Comparison of ENCODE assay signal across 10 mouse cellular contexts in the genomic region with DNA sequence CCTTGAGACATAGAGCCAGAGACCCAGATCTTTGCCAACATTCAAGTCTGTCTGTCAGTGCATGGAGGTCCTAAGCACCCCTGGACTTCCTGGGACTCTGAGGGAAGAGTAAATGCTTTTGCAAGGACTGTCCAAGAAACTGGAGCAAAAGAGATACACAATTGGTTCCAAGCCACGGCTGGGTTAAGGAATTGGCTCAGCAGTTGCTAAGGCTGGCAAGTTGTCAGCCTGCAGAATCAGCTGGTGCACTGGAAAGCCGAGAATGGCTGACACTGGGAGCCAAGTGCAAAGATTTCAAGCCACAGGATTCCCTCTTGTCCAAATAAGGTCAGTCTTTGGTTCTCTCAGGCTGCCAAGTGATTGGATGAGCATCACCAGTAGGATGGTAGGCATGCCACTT.
DNase-seq lines count a peak whose midpoint lies in the region; ATAC-seq lines count a peak whose summit lies in the region.
"Had no signal": no experiment of that assay in that cellular context is flagged by ENCODE, and none has a peak within 500 bp of the region (broad histone marks: within the 10 kb centered on the region; RNA-seq: fewer than 3 reads in every experiment).

No protein-coding gene starts in this region.

- H3K36me3 ChIP-seq in hindbrain, embryonic 12.5 days: no peaks in the 10 kb centered on the region
- H3K36me3 ChIP-seq: hindbrain, embryonic 15.5 days; neural tube, embryonic 15.5 days had no signal

- H3K4me2 ChIP-seq in hindbrain, embryonic 12.5 days (replicated peaks): no peak overlapping the region
- H3K4me2 ChIP-seq: hindbrain, embryonic 15.5 days; neural tube, embryonic 15.5 days had no signal

- no peak for ATAC-seq in hindbrain, embryonic 12.5 days (ENCODE audit: low FRiP score)

- no peaks in the 10 kb centered on the region for H3K27me3 ChIP-seq in hindbrain, embryonic 12.5 days
- H3K27me3 ChIP-seq: hindbrain, embryonic 15.5 days; neural tube, embryonic 15.5 days had no signal

- H3K9me3 ChIP-seq in hindbrain, embryonic 12.5 days (replicated peaks): no peaks in the 10 kb centered on the region
- H3K9me3 ChIP-seq: hindbrain, embryonic 15.5 days; neural tube, embryonic 15.5 days had no signal

- DNase-seq in adrenal gland, postnatal 25 days: peak; percentile 22
- DNase-seq in adrenal gland, adult (ENCODE audit: inconsistent age in 2 of 2, low spot score in 1 of 2): no peak
- peak; percentile 29 to 38 for DNase-seq in left cerebral cortex, postnatal 14 days (ENCODE audit: low spot score in 2 of 2)
- no peak for DNase-seq in left cerebral cortex, adult 8-10 months (ENCODE audit: low spot score in 2 of 2)
- peak; percentile 99 for DNase-seq in adipocyte (ENCODE audit: low spot score)
- DNase-seq in gastrocnemius, postnatal 10 days: peak; percentile 48
- DNase-seq in kidney, postnatal 10 days: no peak

- intact Hi-C loops in left cerebral cortex, postnatal 14 days (cut with DNase I): no loop called here

- no peaks in the 10 kb centered on the region for H3K4me1 ChIP-seq in hindbrain, embryonic 12.5 days
- H3K4me1 ChIP-seq: hindbrain, embryonic 15.5 days had no signal

- H3K9ac ChIP-seq in hindbrain, embryonic 12.5 days: no peak overlapping the region
- H3K9ac ChIP-seq: hindbrain, embryonic 15.5 days; neural tube, embryonic 15.5 days had no signal

- H3K4me3 ChIP-seq in hindbrain, embryonic 12.5 days: no peak overlapping the region
- H3K4me3 ChIP-seq: hindbrain, embryonic 15.5 days; neural tube, embryonic 15.5 days had no signal

- WGBS in hindbrain, embryonic 12.5 days: 76% methylated on average over 2 of the region's 2 CpGs

- H3K27ac ChIP-seq in hindbrain, embryonic 12.5 days: no peak overlapping the region
- H3K27ac ChIP-seq: hindbrain, embryonic 15.5 days; neural tube, embryonic 15.5 days had no signal

Comparison
In these comparisons a context has a peak if more than half of its experiments do, and no peak if none do; other contexts are left out.
1. DNase-seq: peak in adrenal gland, postnatal 25 days (single experiment), left cerebral cortex, postnatal 14 days (2 of 2), adipocyte (single experiment) and gastrocnemius, postnatal 10 days (single experiment); none in adrenal gland, adult (0 of 2), left cerebral cortex, adult 8-10 months (0 of 2) and kidney, postnatal 10 days (single experiment).